Mouse (Mus musculus) c-Kit-positive CD71-positive TER-119-negative erythroid progenitor cells, embryonic 14.5 days (primary cell): ENCODE data around the gene Abhd5.
"Not testable (repeated sequence)": the region's sequence is repeated elsewhere in the genome, so short reads cannot be mapped to it uniquely, and the experiment has no call there.

Experiments used
- DNase-seq: peaks from one replicate; pipeline ENCODE4 v3.0.0-alpha.2; 2013; ENCODE audit warnings: low read depth

The Abhd5 gene

GRCm38 (mm10) chr9:122351303-122352024 lies at the start of gene Abhd5:
Gene Abhd5 (plus strand): TSS chr9:122351608.
- DNase-seq = peak; percentile 84

GRCm38 (mm10) chr9:122305302-122305701 lies 46.1 kb upstream of the Abhd5 start:
- no peak for DNase-seq

GRCm38 (mm10) chr9:122309013-122309980 lies 42.1 kb upstream of the Abhd5 start:
- no peak for DNase-seq

- peak; percentile 70 for DNase-seq
Measured at GRCm38 (mm10) chr9:122310613-122311049, 40.8 kb upstream of the Abhd5 start.

GRCm38 (mm10) chr9:122311051-122311760 lies 40.2 kb upstream of the Abhd5 start:
- no peak for DNase-seq

GRCm38 (mm10) chr9:122312296-122312990 lies 39.0 kb upstream of the Abhd5 start:
- DNase-seq = no peak

- DNase-seq = not testable (repeated sequence)
Measured at GRCm38 (mm10) chr9:122313128-122313527, 38.3 kb upstream of the Abhd5 start.

GRCm38 (mm10) chr9:122314386-122314785 lies 37.0 kb upstream of the Abhd5 start:
- DNase-seq = no peak

GRCm38 (mm10) chr9:122314942-122315341 lies 36.5 kb upstream of the Abhd5 start:
- DNase-seq = no peak

GRCm38 (mm10) chr9:122315501-122315900 lies 35.9 kb upstream of the Abhd5 start:
- DNase-seq = no peak

GRCm38 (mm10) chr9:122316562-122316961 lies 34.8 kb upstream of the Abhd5 start:
- no peak for DNase-seq

GRCm38 (mm10) chr9:122320626-122321025 lies 30.8 kb upstream of the Abhd5 start:
- DNase-seq = no peak

- DNase-seq = no peak
Measured at GRCm38 (mm10) chr9:122322356-122322755, 29.1 kb upstream of the Abhd5 start.

GRCm38 (mm10) chr9:122325996-122326395 lies 25.4 kb upstream of the Abhd5 start:
- DNase-seq = no peak

- DNase-seq = no peak
Measured at GRCm38 (mm10) chr9:122328199-122328598, 23.2 kb upstream of the Abhd5 start.

GRCm38 (mm10) chr9:122336677-122337076 lies 14.7 kb upstream of the Abhd5 start:
- no peak for DNase-seq

- no peak for DNase-seq
Measured at GRCm38 (mm10) chr9:122337510-122337931, 13.9 kb upstream of the Abhd5 start.

GRCm38 (mm10) chr9:122339972-122340371 lies 11.4 kb upstream of the Abhd5 start:
- DNase-seq = no peak

- DNase-seq = no peak
Measured at GRCm38 (mm10) chr9:122343399-122343798, 8.0 kb upstream of the Abhd5 start.

GRCm38 (mm10) chr9:122344560-122344959 lies 6.8 kb upstream of the Abhd5 start:
- DNase-seq = no peak

GRCm38 (mm10) chr9:122345291-122345690 lies 6.1 kb upstream of the Abhd5 start:
- DNase-seq = no peak

GRCm38 (mm10) chr9:122346059-122346458 lies 5.3 kb upstream of the Abhd5 start:
- DNase-seq = no peak
